Mouse (Mus musculus) adrenal gland, adult (tissue): Measurements from ENCODE around the gene Stt3b.
A peak's percentile ranks its signal among the peaks of the same experiment; 100 is the strongest.

Experiments used
- DNase-seq, 2 experiments: peaks; one replicate each; pipeline ENCODE4 v3.0.0; 2022 to 2023; ENCODE audit warnings: low spot score in 1 of 2; ENCODE audit not compliant: inconsistent age in 2 of 2

Gene Stt3b

GRCm38 (mm10) chr9:115272451-115272850, 37.8 kb downstream of the Stt3b start:
- peak; percentile 26 to 74 for DNase-seq

DNA sequence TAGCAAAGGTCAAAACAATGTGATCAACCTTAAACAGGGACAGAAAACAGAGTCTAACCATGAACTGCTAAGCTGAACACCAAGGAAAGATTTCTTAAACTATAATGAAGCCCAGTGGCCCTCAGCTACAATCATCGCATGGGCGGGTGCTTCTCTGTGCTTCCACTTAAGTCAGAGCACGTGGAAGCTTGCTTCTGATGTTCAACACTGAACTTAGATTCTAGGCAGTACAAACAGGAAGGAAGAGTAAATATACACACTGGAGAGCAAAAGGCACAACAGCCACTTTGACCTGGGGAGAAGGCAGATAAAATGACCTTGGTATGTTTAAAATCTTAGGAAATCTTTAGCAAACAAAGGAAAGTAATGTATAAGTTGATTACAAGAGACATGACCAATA, 38.7 kb downstream of the Stt3b start:
- no peak for DNase-seq

DNA sequence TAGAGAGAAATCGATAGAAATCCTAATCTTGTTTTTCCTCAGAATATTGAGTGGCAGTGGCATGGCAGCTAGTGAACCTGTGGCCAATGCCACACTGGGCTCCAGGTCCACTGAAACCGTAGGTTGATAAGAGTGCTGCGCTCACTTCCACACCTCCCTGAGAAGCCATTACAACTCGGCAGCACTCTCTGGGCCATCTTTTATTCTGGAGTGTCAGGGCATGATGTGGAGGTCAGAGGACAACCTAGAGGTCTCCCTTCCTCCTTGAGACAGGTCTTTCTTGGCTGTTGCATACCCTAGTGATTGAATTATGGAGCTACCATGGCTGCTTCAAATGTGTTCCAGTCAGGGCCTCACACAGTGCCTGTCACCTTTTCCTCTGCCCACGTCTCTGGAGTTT, 48.3 kb downstream of the Stt3b start:
- no peak for DNase-seq

GRCm38 (mm10) chr9:115261456-115261855, 48.8 kb downstream of the Stt3b start:
- DNase-seq, result peak; percentile 29 to 77

DNA sequence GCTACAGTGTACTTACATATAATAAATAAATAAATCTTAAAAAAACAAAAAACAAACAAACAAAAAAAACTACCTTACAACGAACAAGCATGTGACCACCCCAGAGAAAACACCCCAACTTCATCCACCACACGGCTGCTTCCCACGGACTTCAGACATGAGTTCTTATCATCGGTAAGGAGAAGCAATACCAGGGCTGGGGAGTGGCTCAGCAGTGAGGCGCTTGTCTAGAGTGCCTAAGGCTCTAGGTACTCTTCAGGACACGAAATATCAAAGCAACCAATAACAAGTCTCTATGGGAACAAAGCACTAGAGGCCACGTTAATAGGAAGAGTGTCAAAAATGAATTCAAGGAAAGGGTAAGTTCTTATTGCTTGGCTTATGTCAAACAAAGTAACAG, 49.8 kb downstream of the Stt3b start:
- DNase-seq, result no peak

GRCm38 (mm10) chr9:115259866-115260265, 50.4 kb downstream of the Stt3b start:
- no peak for DNase-seq

DNA sequence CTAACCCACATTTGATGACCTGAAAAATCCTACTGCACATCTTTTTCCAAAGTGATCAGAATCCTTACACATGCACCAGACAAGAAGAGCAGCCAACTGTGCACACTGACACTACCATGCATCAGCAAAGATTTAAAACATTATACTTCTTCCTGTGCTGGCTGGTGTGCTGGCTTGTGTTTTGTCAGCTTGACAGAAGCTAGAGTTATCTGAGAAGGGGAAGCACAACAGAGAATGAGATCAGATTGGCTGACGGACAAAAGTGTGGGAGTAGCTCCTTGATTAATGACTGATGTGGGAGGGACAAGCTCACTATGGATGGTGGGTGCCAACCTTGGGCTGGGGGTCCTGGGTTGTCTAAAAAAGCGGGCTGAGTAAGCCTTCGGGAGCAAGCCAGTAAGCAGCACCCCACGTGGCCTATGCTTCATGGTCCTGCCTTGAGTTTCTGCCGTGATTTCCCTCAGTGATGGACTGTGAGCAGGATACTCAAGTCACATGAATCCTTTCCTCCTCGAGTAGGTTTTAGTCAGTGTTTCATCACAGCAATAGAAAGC, 52.4 kb downstream of the Stt3b start:
- DNase-seq, result no peak

DNA sequence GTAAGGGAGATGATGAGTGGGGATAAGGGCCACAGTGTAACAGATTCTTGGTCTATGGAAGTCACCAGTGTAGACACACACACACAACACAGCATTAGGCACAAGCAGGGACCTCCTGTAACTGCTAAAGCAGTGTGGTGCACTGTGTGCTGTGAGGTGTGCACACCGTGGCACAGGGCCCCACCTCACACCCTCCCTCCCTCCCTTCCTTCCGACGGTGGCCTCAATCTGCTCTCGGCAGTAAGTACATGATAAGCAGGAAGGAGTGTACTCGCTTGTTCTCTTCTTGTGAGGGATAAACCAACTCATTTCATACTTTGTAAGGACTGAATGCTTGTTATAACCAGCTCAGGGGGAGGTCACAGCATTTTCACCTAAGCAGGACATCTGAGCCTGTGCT, 61.1 kb downstream of the Stt3b start:
- no peak for DNase-seq

DNA sequence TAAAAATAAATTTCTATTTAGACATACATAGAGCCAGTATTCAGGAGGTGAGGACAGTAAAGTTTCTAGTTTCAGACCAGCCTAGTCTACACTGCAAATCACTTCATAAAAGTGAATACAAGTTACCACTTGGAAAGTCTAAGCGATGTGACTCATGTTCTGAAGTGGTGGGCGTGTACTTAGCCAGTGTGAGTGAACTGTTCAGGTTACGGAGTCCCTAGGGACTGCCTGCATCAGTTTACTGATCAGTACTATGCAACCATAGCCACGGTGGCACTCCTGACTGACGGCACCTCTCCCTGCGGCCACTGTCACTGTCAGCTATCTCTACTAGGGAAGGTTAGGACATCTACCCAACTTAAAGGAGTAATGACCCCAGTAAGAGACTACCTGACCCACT, 65.1 kb downstream of the Stt3b start:
- no peak for DNase-seq

DNA sequence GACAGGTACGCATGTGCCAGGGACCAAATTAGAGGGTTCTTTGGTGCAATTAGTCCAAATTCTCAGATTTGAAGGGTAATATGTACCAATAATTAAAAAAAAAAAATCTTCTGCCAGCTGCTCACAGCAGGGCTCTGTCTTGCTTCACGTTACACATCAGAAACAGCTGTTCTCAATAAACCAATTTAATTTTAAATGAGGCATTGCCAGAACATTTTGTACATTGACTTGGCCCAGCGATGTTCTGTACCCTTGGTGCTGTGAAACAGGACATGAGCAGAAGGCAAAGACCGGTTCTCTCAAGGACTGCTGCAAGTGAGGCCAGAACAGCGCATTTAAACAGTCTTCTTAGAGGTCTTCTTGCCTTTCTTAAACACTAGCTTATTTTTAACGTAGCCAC, 66.6 kb downstream of the Stt3b start:
- no peak for DNase-seq

GRCm38 (mm10) chr9:115239861-115240260, 70.4 kb downstream of the Stt3b start:
- no peak for DNase-seq

- no peak for DNase-seq
These were observed 72.3 kb downstream of the Stt3b start for GRCm38 (mm10) chr9:115237943-115238342.

DNA sequence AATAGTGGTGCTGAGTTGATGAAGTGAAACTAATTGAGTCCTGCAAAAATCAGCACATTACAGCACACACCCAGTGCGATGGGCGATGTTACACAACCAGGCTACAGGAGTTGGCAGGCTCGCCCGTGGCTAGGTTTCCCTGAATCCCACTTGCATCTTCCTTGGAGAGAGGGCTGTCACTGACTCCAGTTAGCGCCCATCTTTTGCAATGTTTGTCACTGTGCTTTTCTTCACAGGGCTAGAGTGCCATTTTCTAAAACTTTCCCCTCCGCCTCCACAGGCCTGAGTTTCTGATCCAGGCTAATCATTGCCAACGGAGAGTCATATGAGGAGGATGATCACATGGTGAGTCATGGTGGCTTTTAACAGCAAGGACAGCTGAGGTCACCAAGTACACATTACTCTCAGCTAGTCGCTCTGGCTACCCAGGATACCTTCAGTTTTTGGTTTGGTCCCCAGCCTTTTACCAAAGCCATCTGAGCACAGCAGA, 73.8 kb downstream of the Stt3b start:
- peak; percentile 79 to 92 for DNase-seq

DNA sequence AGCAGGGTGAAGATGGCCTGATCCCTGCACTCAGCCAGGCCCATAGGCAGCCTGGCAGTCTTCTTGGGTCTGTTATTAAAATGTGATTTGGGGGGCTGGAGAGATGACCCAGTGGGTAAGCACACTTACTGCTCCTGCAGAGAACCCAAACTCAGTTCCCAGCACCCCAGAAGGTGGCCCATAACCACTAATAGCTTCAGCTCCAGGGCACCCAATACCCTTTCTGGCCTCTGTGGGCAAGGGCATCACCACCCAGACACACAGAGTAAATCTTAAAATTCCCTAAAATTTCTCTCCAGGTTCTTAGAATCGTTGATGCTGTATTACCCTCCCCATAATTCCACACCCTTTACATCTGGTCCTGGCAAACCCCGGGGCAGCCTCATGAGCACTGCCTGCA, 75.7 kb downstream of the Stt3b start:
- no peak for DNase-seq

GRCm38 (mm10) chr9:115233721-115234120, 76.5 kb downstream of the Stt3b start:
- no peak for DNase-seq

DNA sequence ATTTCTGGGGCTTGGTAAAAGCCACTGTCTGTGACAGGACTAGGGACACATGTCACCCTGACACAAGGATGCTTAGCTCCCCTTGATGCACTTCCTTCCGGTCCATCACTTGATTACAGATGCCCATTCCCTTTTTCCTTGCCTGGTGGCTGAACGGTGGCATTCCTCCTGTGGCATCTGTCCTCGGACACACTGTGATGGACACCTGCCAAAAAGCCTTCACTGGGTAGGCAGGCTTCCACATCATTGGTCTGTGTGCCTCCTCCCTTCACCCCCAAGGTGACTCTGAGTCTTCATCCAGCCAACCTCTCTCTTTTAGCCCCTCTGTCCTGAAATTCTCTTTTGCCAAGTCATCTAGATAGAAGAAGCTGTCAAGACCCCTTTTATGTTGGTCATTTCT, 78.7 kb downstream of the Stt3b start:
- no peak for DNase-seq

- no peak for DNase-seq
These were observed 80.1 kb downstream of the Stt3b start for GRCm38 (mm10) chr9:115230141-115230540.

DNA sequence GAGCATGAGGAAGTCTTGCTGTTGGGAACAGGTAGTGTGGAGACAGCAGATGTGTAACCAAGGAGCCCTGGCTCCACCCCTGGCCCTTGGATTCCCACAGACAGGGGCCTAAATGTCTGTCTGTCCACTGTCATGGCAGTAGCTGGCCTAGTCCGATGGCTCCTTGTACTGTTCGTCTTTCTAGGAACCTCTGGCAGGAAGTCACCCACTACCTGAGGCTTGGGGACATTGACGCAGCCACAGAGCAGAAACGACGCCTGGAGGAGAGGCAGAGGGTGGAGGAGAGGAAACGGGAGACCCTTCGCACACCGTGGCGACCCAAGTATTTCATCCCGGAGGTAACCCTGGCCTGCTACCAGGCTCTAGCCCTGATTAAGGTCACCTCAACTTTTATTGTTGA, 80.5 kb downstream of the Stt3b start:
- DNase-seq, result no peak

GRCm38 (mm10) chr9:115229145-115229544, 81.1 kb downstream of the Stt3b start:
- no peak for DNase-seq

- DNase-seq, result no peak
These were observed 85.4 kb downstream of the Stt3b start for GRCm38 (mm10) chr9:115224744-115225354.

DNA sequence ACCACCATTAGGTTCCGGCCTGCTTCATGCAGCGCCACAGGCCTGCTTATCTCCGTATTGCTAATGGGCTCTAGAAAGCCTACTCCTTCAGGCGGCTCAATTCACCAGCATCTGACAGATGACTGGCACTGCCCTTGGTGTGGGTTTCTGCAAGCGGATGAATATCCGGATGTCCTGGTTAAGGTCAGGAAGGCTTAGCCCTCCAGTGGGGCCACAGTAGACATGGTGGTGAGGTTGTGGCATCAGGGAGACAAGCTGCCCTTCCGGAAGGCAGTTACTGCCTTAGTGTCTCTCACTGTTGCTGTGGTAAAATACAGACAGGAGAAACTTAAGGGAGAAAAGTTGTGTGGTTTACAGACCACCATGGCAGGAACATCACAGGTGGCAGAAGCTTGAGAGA, 89.0 kb downstream of the Stt3b start:
- DNase-seq, result no peak

DNA sequence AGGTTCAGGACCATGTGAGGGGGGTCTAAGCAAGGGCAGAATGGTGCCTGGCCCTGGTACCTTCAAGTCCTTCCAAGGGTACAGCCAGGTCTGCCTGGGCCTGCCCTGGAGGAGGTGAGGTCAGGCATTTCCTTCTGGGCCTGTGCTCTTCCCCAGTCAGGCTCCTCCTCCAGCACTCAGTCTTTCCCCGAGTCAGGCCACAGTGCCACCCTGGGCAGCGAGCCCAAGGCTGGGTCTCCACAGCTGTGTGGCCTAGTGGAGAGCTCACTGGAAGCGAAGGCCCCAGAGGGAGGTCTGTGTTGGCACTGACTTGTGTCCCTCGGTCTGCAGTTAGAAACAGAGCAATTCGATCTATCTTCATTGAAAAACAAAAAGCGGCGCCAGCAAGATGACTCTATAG, 89.8 kb downstream of the Stt3b start:
- DNase-seq, result no peak

DNA sequence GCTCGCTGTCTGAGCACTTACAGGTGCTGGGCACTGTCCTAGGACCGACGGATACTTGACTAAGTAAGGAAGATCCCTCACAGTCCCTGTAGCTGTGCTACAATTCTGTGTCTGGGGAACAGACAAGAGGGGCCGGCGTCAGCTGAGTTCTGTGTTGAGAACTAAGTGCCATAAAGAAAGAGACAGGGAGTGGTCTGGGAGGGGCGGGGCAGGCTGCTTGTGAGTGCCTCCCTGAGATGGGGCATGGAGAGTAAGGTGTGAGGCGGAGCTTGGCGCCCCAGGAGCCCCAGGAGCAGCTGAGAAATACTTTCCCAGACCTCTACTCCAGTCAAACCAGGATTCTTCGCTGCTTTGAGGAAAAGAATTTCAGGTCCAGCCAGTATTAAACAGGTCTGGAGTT, 92.2 kb downstream of the Stt3b start:
- DNase-seq, result no peak
